Mouse (Mus musculus): ENCODE measurements around the gene Isg15. TPM values are rescaled to one million over a fixed set of nuclear protein-coding genes. Genes with fewer than 3 reads are reported as not detected.

Isg15 gene
- 0.89 and 1.6 TPM in 2 replicates for polyA plus RNA-seq (2016; fragmentation: Nextera tagmentation; extraction: Ambion mirVana)

- 70% methylated on average over 10 of the region's 10 CpGs for WGBS
- H3K9me3 ChIP-seq: no peaks in the 10 kb centered on the region
- peaks cover 4% of the 10 kb centered on the region for H3K27me3 ChIP-seq (replicated peaks)
- no peak within 1 kb of the TSS for H3K9ac ChIP-seq
- no peak within 1 kb of the TSS for H3K4me2 ChIP-seq (replicated peaks)
- no peak for ATAC-seq (ENCODE audit: low FRiP score, low read depth)
- H3K36me3 ChIP-seq: no peaks in the 10 kb centered on the region
- H3K4me1 ChIP-seq: peaks cover 32% of the 10 kb centered on the region
- no peak within 1 kb of the TSS for H3K27ac ChIP-seq
- no peak within 1 kb of the TSS for H3K4me3 ChIP-seq
These were observed at the start of gene Isg15 for GRCm38 (mm10) chr4:156200623-156201475. Isg15 (minus strand) TSS chr4:156200818.

GRCm38 (mm10) chr4:156249567-156249966 lies 48.9 kb upstream of the Isg15 start:
- peaks cover 50% of the 10 kb centered on the region for H3K36me3 ChIP-seq
- H3K27me3 ChIP-seq (replicated peaks): peaks cover 15% of the 10 kb centered on the region
- ATAC-seq (ENCODE audit: low FRiP score, low read depth): no peak
- no peak overlapping the region for H3K4me3 ChIP-seq
- H3K4me2 ChIP-seq (replicated peaks): no peak overlapping the region
- 54% methylated on average over 11 of the region's 11 CpGs for WGBS
- no peaks in the 10 kb centered on the region for H3K9me3 ChIP-seq
- no peak overlapping the region for H3K9ac ChIP-seq
- H3K27ac ChIP-seq: no peak overlapping the region
- 0 out of 2 replicates have a peak, but pooled peaks cover 5% of the 10 kb centered on the region for H3K4me1 ChIP-seq

GRCm38 (mm10) chr4:156236651-156237447 lies 36.2 kb upstream of the Isg15 start:
- Histone ChIP-seq H3K27ac (no peak overlapping the region), H3K36me3 (peaks cover 53% of the 10 kb centered on the region)
- 22% methylated on average over 58 of the region's 60 CpGs for WGBS

GRCm38 (mm10) chr4:156235808-156236533 lies 35.4 kb upstream of the Isg15 start, which contains the start of gene Noc2l:
Noc2l (plus strand) TSS chr4:156236010.
- H3K27ac ChIP-seq: peak within 1 kb of the TSS; percentile 57
- under 1% methylated on average over 88 of the region's 90 CpGs for whole genome bisulfite sequencing
- H3K4me3 ChIP-seq: peak within 1 kb of the TSS; percentile 87
- peak; percentile 83 for ATAC-seq (ENCODE audit: low FRiP score, low read depth)
- H3K4me1 ChIP-seq: peaks cover 15% of the 10 kb centered on the region
- H3K4me2 ChIP-seq (replicated peaks): peak within 1 kb of the TSS; percentile 92
- peaks cover 53% of the 10 kb centered on the region for H3K36me3 ChIP-seq
- H3K27me3 ChIP-seq (replicated peaks): no peaks in the 10 kb centered on the region
- no peaks in the 10 kb centered on the region for H3K9me3 ChIP-seq
- peak within 1 kb of the TSS; percentile 78 for H3K9ac ChIP-seq

More at GRCm38 (mm10) chr4:156236651-156237447, 36.2 kb upstream of the Isg15 start:
- peaks cover 15% of the 10 kb centered on the region for H3K4me1 ChIP-seq
- H3K4me2 ChIP-seq (replicated peaks): peak overlapping the region; percentile 92
- H3K27me3 ChIP-seq (replicated peaks): no peaks in the 10 kb centered on the region
- H3K9me3 ChIP-seq: no peaks in the 10 kb centered on the region
- no peak overlapping the region for H3K9ac ChIP-seq
- no peak for ATAC-seq (ENCODE audit: low FRiP score, low read depth)
- H3K4me3 ChIP-seq: peak overlapping the region; percentile 87

- peak overlapping the region; percentile 74 for H3K9ac ChIP-seq
- peak; percentile 57; the same call in 1 of the 2 replicates for ATAC-seq (ENCODE audit: low FRiP score, low read depth)
- H3K27ac ChIP-seq: peak overlapping the region; percentile 57; the same call in 1 of the 2 replicates
- H3K4me3 ChIP-seq: peak overlapping the region; percentile 87
- H3K4me2 ChIP-seq (replicated peaks): peak overlapping the region; percentile 92
- WGBS: under 1% methylated on average over 15 of the region's 15 CpGs
- peaks cover 53% of the 10 kb centered on the region for H3K36me3 ChIP-seq
- H3K4me1 ChIP-seq: peaks cover 15% of the 10 kb centered on the region
- H3K9me3 ChIP-seq: no peaks in the 10 kb centered on the region
- no peaks in the 10 kb centered on the region for H3K27me3 ChIP-seq (replicated peaks)
These were observed 34.7 kb upstream of the Isg15 start for GRCm38 (mm10) chr4:156235360-156235770.

GRCm38 (mm10) chr4:156234701-156235213 lies 34.1 kb upstream of the Isg15 start, which contains the start of gene Plekhn1:
Plekhn1 (minus strand) TSS chr4:156234857.
- Histone ChIP-seq H3K4me3 (peak within 1 kb of the TSS; percentile 87), H3K9ac (peak within 1 kb of the TSS; percentile 78), H3K9me3 (no peaks in the 10 kb centered on the region), H3K36me3 (peaks cover 53% of the 10 kb centered on the region), H3K27me3 (replicated peaks) (no peaks in the 10 kb centered on the region), H3K4me2 (replicated peaks) (peak within 1 kb of the TSS; percentile 92), H3K27ac (peak within 1 kb of the TSS; percentile 57), H3K4me1 (peaks cover 15% of the 10 kb centered on the region)
- peak; percentile 60 for ATAC-seq (ENCODE audit: low FRiP score, low read depth)
- 1% methylated on average over 46 of the region's 48 CpGs for WGBS

- WGBS: 3% methylated on average over 17 of the region's 17 CpGs
- H3K4me3 ChIP-seq: peak overlapping the region; percentile 76
- no peaks in the 10 kb centered on the region for H3K9me3 ChIP-seq
- no peak overlapping the region; the same call in 1 of the 2 replicates for H3K27ac ChIP-seq
- peak overlapping the region; percentile 92 for H3K4me2 ChIP-seq (replicated peaks)
- peaks cover 53% of the 10 kb centered on the region for H3K36me3 ChIP-seq
- H3K27me3 ChIP-seq (replicated peaks): no peaks in the 10 kb centered on the region
- 0 out of 2 replicates have a peak, but pooled peaks have one; percentile 19 for ATAC-seq (ENCODE audit: low FRiP score, low read depth)
- H3K4me1 ChIP-seq: peaks cover 15% of the 10 kb centered on the region
- H3K9ac ChIP-seq: peak overlapping the region; percentile 78
These were observed 33.4 kb upstream of the Isg15 start for GRCm38 (mm10) chr4:156234021-156234501.

GRCm38 (mm10) chr4:156228393-156229024 lies 27.9 kb upstream of the Isg15 start:
- H3K4me3 ChIP-seq: no peak overlapping the region
- WGBS: 26% methylated on average over 12 of the region's 12 CpGs
- no peak overlapping the region for H3K27ac ChIP-seq
- H3K27me3 ChIP-seq (replicated peaks): no peaks in the 10 kb centered on the region
- H3K36me3 ChIP-seq: peaks cover 46% of the 10 kb centered on the region
- ATAC-seq (ENCODE audit: low FRiP score, low read depth): no peak
- H3K4me2 ChIP-seq (replicated peaks): no peak overlapping the region
- H3K9me3 ChIP-seq: no peaks in the 10 kb centered on the region
- H3K9ac ChIP-seq: no peak overlapping the region
- peaks cover 4% of the 10 kb centered on the region for H3K4me1 ChIP-seq

- H3K36me3 ChIP-seq: peaks cover 49% of the 10 kb centered on the region
- H3K4me1 ChIP-seq: no peaks in the 10 kb centered on the region
- no peak for ATAC-seq (ENCODE audit: low FRiP score, low read depth)
- no peak overlapping the region for H3K9ac ChIP-seq
- no peak overlapping the region for H3K4me2 ChIP-seq (replicated peaks)
- no peak overlapping the region for H3K4me3 ChIP-seq
- no peaks in the 10 kb centered on the region for H3K27me3 ChIP-seq (replicated peaks)
- H3K27ac ChIP-seq: no peak overlapping the region
- H3K9me3 ChIP-seq: no peaks in the 10 kb centered on the region
- 40% methylated on average over 18 of the region's 18 CpGs for WGBS
These were observed 27.3 kb upstream of the Isg15 start for GRCm38 (mm10) chr4:156227752-156228392.

- no peaks in the 10 kb centered on the region for H3K9me3 ChIP-seq
- H3K9ac ChIP-seq: no peak overlapping the region
- H3K27me3 ChIP-seq (replicated peaks): no peaks in the 10 kb centered on the region
- H3K4me3 ChIP-seq: no peak overlapping the region
- no peak overlapping the region for H3K4me2 ChIP-seq (replicated peaks)
- no peak overlapping the region for H3K27ac ChIP-seq
- no peaks in the 10 kb centered on the region for H3K4me1 ChIP-seq
- no peak for ATAC-seq (ENCODE audit: low FRiP score, low read depth)
- H3K36me3 ChIP-seq: peaks cover 23% of the 10 kb centered on the region
- 93% methylated on average over 2 of the region's 2 CpGs for WGBS
These were observed 23.7 kb upstream of the Isg15 start for GRCm38 (mm10) chr4:156224276-156224675.

Measured in neural tube, embryonic 12.5 days (tissue).